Comparison of ENCODE assay signal across 8 mouse cellular contexts in genomic region chr6:12748454-12748786, GRCm38 (mm10). TPM values are rescaled to one million over a fixed set of nuclear protein-coding genes. Genes with fewer than 3 reads are reported as not detected.
DNase-seq lines count a peak whose midpoint lies in the region; ATAC-seq and TF ChIP-seq lines count a peak whose summit lies in the region.

No protein-coding gene starts in this region.

- no peaks in the 10 kb centered on the region for H3K27me3 ChIP-seq in neural tube, embryonic 11.5 days (ENCODE audit: control insufficient read depth, insufficient read depth, low read length)
- no peaks in the 10 kb centered on the region for H3K27me3 ChIP-seq in hindbrain, postnatal 0 days (ENCODE audit: insufficient read depth, low read length)
- H3K27me3 ChIP-seq in midbrain, postnatal 0 days (ENCODE audit: insufficient read depth, low read length): no peaks in the 10 kb centered on the region

- under 1% methylated on average over 6 of the region's 6 CpGs for WGBS in neural tube, embryonic 11.5 days
- 0% methylated on average over 6 of the region's 6 CpGs for WGBS in hindbrain, postnatal 0 days
- WGBS in midbrain, postnatal 0 days: under 1% methylated on average over 6 of the region's 6 CpGs

- H3K4me1 ChIP-seq in neural tube, embryonic 11.5 days (ENCODE audit: control insufficient read depth, insufficient read depth, low read length): no peaks in the 10 kb centered on the region
- no peaks in the 10 kb centered on the region for H3K4me1 ChIP-seq in hindbrain, postnatal 0 days (ENCODE audit: insufficient read depth, low read length)
- no peaks in the 10 kb centered on the region for H3K4me1 ChIP-seq in midbrain, postnatal 0 days (ENCODE audit: insufficient read depth, low read length)

- no peaks in the 10 kb centered on the region for H3K9me3 ChIP-seq in neural tube, embryonic 11.5 days (ENCODE audit: control insufficient read depth, low read length)
- no peaks in the 10 kb centered on the region for H3K9me3 ChIP-seq in hindbrain, postnatal 0 days (ENCODE audit: low read length)
- no peaks in the 10 kb centered on the region for H3K9me3 ChIP-seq in midbrain, postnatal 0 days (ENCODE audit: low read length)

- H3K9ac ChIP-seq in neural tube, embryonic 11.5 days (ENCODE audit: low read length): peak overlapping the region; percentile 89
- H3K9ac ChIP-seq in hindbrain, postnatal 0 days (replicated peaks; ENCODE audit: low read length): peak overlapping the region; percentile 80
- H3K9ac ChIP-seq in midbrain, postnatal 0 days (replicated peaks; ENCODE audit: low read length, poor library complexity, severe bottlenecking): peak overlapping the region; percentile 71

- ATAC-seq in neural tube, embryonic 11.5 days (ENCODE audit: insufficient read depth, low FRiP score, low TSS enrichment): no peak
- ATAC-seq in hindbrain, postnatal 0 days: no peak; the same call in 1 of the 2 replicates
- peak; percentile 10 for ATAC-seq in midbrain, postnatal 0 days (ENCODE audit: low FRiP score)

- peak overlapping the region; percentile 74 for H3K4me2 ChIP-seq in neural tube, embryonic 11.5 days (ENCODE audit: low read depth)
- peak overlapping the region; percentile 75 for H3K4me2 ChIP-seq in hindbrain, postnatal 0 days (ENCODE audit: low read depth, low read length)
- H3K4me2 ChIP-seq in midbrain, postnatal 0 days (ENCODE audit: low read depth, low read length, poor library complexity, severe bottlenecking): peak overlapping the region; percentile 68

- peak overlapping the region; percentile 71 for H3K4me3 ChIP-seq in neural tube, embryonic 11.5 days (ENCODE audit: low read depth, low read length)
- H3K4me3 ChIP-seq in hindbrain, postnatal 0 days (ENCODE audit: low read length): peak overlapping the region; percentile 90
- H3K4me3 ChIP-seq in midbrain, postnatal 0 days (ENCODE audit: low read depth, low read length): peak overlapping the region; percentile 73

- H3K27ac ChIP-seq in neural tube, embryonic 11.5 days (ENCODE audit: low read depth, low read length): peak overlapping the region; percentile 91
- peak overlapping the region; percentile 90 for H3K27ac ChIP-seq in hindbrain, postnatal 0 days
- peak overlapping the region; percentile 90 for H3K27ac ChIP-seq in midbrain, postnatal 0 days (ENCODE audit: low read depth, low read length)

- DNase-seq in adrenal gland, postnatal 36 days: peak; percentile 27 to 39
- no peak for DNase-seq in adrenal gland, postnatal 10 days
- DNase-seq in neural tube, embryonic 11.5 days (ENCODE audit: low spot score): no peak
- DNase-seq in neural tube, embryonic 10.5 days (ENCODE audit: extremely low spot score, low spot score): no peak
- no peak for DNase-seq in hindbrain, postnatal 0 days (ENCODE audit: low spot score)
- peak; percentile 34 for DNase-seq in midbrain, postnatal 0 days (ENCODE audit: low spot score)
- DNase-seq in cerebellum, adult 8-10 months: no peak
- no peak for DNase-seq in cerebellum, postnatal 36 days

- no peak for TF ChIP-seq CTCF in hindbrain, postnatal 0 days (IDR thresholded peaks at IDR 0.05; ENCODE audit: low read depth)
- no peak for TF ChIP-seq CTCF in midbrain, postnatal 0 days (IDR thresholded peaks at IDR 0.05)

- H3K36me3 ChIP-seq in neural tube, embryonic 11.5 days (ENCODE audit: control insufficient read depth, insufficient read depth, low read length): no peaks in the 10 kb centered on the region
- no peaks in the 10 kb centered on the region for H3K36me3 ChIP-seq in hindbrain, postnatal 0 days (ENCODE audit: insufficient read depth, low read length)
- H3K36me3 ChIP-seq in midbrain, postnatal 0 days (ENCODE audit: insufficient read depth, low read length): no peaks in the 10 kb centered on the region

RNA-seq across cellular contexts. Expression of gene Thsd7a, which starts 0.8 kb away (rescaled TPM):
- 10 to 100 TPM in 1 of 2 experiments, 1 to 10 TPM in 1; 8.3 to 11.8 TPM for total RNA-seq in adrenal gland, postnatal 36 days (2021)
- total RNA-seq in adrenal gland, postnatal 10 days (2021): 10 to 100 TPM; 10.2 to 11.0 TPM
- 20.3 and 21.0 TPM in 2 replicates for polyA plus RNA-seq in neural tube, embryonic 11.5 days (2014; fragmentation: Nextera tagmentation; extraction: Ambion mirVana)
- total RNA-seq in hindbrain, postnatal 0 days (2014; rRNA removed): 20.8 and 21.2 TPM in 2 replicates
- 16.3 and 16.5 TPM in 2 replicates for polyA plus RNA-seq in hindbrain, postnatal 0 days (2015; fragmentation: Nextera tagmentation; extraction: Ambion mirVana)
- total RNA-seq in midbrain, postnatal 0 days (2014; rRNA removed): 27.3 and 39.0 TPM in 2 replicates
- polyA plus RNA-seq in midbrain, postnatal 0 days (2015; fragmentation: Nextera tagmentation; extraction: Ambion mirVana): 17.1 and 17.3 TPM in 2 replicates

Comparison
In these comparisons a context has a peak if more than half of its experiments do, and no peak if none do; other contexts are left out.
1. DNase-seq: peak in adrenal gland, postnatal 36 days (2 of 2) and midbrain, postnatal 0 days (single experiment); none in adrenal gland, postnatal 10 days (single experiment), neural tube, embryonic 11.5 days (single experiment), neural tube, embryonic 10.5 days (single experiment), hindbrain, postnatal 0 days (single experiment), cerebellum, adult 8-10 months (single experiment) and cerebellum, postnatal 36 days (0 of 2).
2. Peak in every context shown above with its lines, with median percentiles within 50 percentile points of each other: H3K27ac ChIP-seq, H3K4me2 ChIP-seq, H3K4me3 ChIP-seq and H3K9ac ChIP-seq.